Mouse (Mus musculus) hindbrain, embryonic 11.5 days (tissue): Measurements from ENCODE around the gene Tmem107. TPM values are rescaled to one million over a fixed set of nuclear protein-coding genes. Genes with fewer than 3 reads are reported as not detected.

Source experiments
- ATAC-seq: fragments of 200-750 bp; cut with Nextera tagmentation; 2 replicates; pipeline ENCODE4 v1.8.0; 2017; ENCODE audit warnings: mild to moderate bottlenecking, moderate TSS enrichment, moderate library complexity; ENCODE audit not compliant: low FRiP score
- DNase-seq: peaks from one replicate; pipeline ENCODE4 v3.0.0-alpha.2; 2015; ENCODE audit warnings: low spot score
- H3K27ac ChIP-seq: fragments of 300-500 bp; sonication (generic); 2 replicates; pipeline ENCODE4 v1.5.1; 2014; ENCODE audit warnings: mild to moderate bottlenecking, low read depth, low read length
- H3K27me3 ChIP-seq: fragments of 300-500 bp; sonication (generic); 2 replicates; pipeline ENCODE4 v1.6.1; 2014; ENCODE audit warnings: mild to moderate bottlenecking, low read length, moderate library complexity, mixed read lengths; ENCODE audit not compliant: control insufficient read depth, insufficient read depth
- H3K36me3 ChIP-seq: fragments of 300-500 bp; sonication (generic); 2 replicates; pipeline ENCODE4 v1.6.1; 2014; ENCODE audit warnings: mild to moderate bottlenecking, low read length, moderate library complexity, mixed read lengths; ENCODE audit not compliant: control insufficient read depth, insufficient read depth
- H3K4me1 ChIP-seq: fragments of 300-500 bp; sonication (generic); replicated peaks from 2 replicates; pipeline ENCODE4 v1.6.1; 2014; ENCODE audit warnings: low read length, mixed read lengths; ENCODE audit not compliant: control insufficient read depth, insufficient read depth
- H3K4me2 ChIP-seq: fragments of 300-500 bp; sonication (generic); replicated peaks from 2 replicates; pipeline ENCODE4 v1.6.1; 2014; ENCODE audit warnings: mild to moderate bottlenecking, low read depth, low read length
- H3K4me3 ChIP-seq: fragments of 300-500 bp; sonication (generic); 2 replicates; pipeline ENCODE4 v1.5.1; 2014; ENCODE audit warnings: low read depth, low read length
- H3K9ac ChIP-seq: fragments of 300-500 bp; sonication (generic); 2 replicates; pipeline ENCODE4 v1.6.1; 2014; ENCODE audit warnings: low read depth, low read length
- H3K9me3 ChIP-seq: fragments of 300-500 bp; sonication (generic); 2 replicates; pipeline ENCODE4 v1.6.1; 2016; ENCODE audit warnings: low read length; ENCODE audit not compliant: control insufficient read depth
- WGBS: fragments of 180-500 bp; shearing (Covaris S2); extraction: QIAGEN DNeasy Blood & Tissue Kit; methylation state at CpG from one replicate; pipeline ENCODE4 v1.1.7; 2014; 5-methylcytosine and 5-hydroxymethylcytosine counted together
- polyA plus RNA-seq: library from polyadenylated mRNA; unstranded; fragments of >200 nt; fragmentation: Nextera tagmentation; extraction: Ambion mirVana; gene quantifications from 2 replicates; pipeline ENCODE4 v1.2.1, GENCODE M21; 2014

Tmem107 gene
- polyA plus RNA-seq, 1 experiment from 2014 or later = 54.6 TPM

DNA sequence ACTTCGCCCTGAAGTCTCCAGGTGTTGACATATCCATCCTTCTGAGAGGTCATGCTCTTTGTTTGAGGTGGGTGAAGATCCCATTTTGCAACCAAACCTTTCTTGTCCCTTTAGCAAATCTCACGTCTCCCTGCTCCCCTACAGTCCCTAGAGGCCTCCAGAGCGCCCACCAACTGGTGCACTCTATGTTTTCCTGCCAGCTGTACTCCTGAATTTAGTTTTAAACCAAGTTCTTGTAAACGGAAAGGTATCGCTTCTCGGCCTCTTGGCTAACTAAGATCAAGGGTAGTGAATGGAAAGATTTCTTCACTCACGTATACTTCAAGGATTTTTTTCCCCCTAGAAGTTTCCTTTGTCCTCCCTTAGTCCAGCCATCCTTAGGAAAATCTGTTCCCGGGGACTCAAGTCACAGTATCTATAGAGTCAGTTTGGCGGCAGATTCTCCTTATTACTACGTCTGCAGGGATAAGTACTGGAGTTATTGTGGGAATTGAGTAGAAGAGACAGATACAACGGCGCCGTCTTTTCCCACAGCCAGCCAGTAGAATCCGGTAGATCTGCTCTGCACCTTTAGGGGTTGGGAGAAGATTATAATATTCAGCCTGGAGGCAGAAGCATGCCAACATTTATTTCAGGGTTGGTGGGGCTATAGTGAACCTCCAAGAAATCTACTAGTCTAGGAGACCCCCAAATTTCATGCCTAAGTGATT lies 49.0 kb downstream of the Tmem107 start:
- Histone ChIP-seq H3K27ac (no peak overlapping the region), H3K27me3 (peaks cover 23% of the 10 kb centered on the region), H3K4me2 (peak overlapping the region; percentile 97), H3K9ac (no peak overlapping the region), H3K4me3 (peak overlapping the region; percentile 78; the same call in 1 of the 2 replicates), H3K4me1 (peaks cover 21% of the 10 kb centered on the region), H3K9me3 (no peaks in the 10 kb centered on the region), H3K36me3 (no peaks in the 10 kb centered on the region)
- 26% methylated on average over 14 of the region's 14 CpGs for WGBS
- DNase-seq (peak; percentile 20), ATAC-seq (no peak)

GRCm38 (mm10) chr11:69120221-69121000 lies 49.8 kb downstream of the Tmem107 start, which contains the start of gene Hes7:
Gene Hes7, plus strand, starts transcription at chr11:69120404.
- Histone ChIP-seq H3K36me3 (no peaks in the 10 kb centered on the region), H3K27me3 (peaks cover 23% of the 10 kb centered on the region), H3K4me2 (peak within 1 kb of the TSS; percentile 97), H3K4me1 (peaks cover 21% of the 10 kb centered on the region), H3K9me3 (no peaks in the 10 kb centered on the region), H3K4me3 (peak within 1 kb of the TSS; percentile 78), H3K9ac (peak within 1 kb of the TSS; percentile 61), H3K27ac (no peak within 1 kb of the TSS)
- 2% methylated on average over 27 of the region's 27 CpGs for WGBS
- DNase-seq = peak; percentile 64
- ATAC-seq = no peak

GRCm38 (mm10) chr11:69121001-69121740 lies 50.6 kb downstream of the Tmem107 start:
- peak overlapping the region; percentile 78 for H3K4me3 ChIP-seq
- WGBS = 2% methylated on average over 33 of the region's 33 CpGs
- H3K36me3 ChIP-seq = no peaks in the 10 kb centered on the region
- H3K27ac ChIP-seq = no peak overlapping the region
- H3K9me3 ChIP-seq = no peaks in the 10 kb centered on the region
- peak overlapping the region; percentile 61 for H3K9ac ChIP-seq
- DNase-seq = peak; percentile 61
- no peak for ATAC-seq
- H3K27me3 ChIP-seq = peaks cover 23% of the 10 kb centered on the region
- H3K4me1 ChIP-seq = peaks cover 23% of the 10 kb centered on the region
- peak overlapping the region; percentile 97 for H3K4me2 ChIP-seq

DNA sequence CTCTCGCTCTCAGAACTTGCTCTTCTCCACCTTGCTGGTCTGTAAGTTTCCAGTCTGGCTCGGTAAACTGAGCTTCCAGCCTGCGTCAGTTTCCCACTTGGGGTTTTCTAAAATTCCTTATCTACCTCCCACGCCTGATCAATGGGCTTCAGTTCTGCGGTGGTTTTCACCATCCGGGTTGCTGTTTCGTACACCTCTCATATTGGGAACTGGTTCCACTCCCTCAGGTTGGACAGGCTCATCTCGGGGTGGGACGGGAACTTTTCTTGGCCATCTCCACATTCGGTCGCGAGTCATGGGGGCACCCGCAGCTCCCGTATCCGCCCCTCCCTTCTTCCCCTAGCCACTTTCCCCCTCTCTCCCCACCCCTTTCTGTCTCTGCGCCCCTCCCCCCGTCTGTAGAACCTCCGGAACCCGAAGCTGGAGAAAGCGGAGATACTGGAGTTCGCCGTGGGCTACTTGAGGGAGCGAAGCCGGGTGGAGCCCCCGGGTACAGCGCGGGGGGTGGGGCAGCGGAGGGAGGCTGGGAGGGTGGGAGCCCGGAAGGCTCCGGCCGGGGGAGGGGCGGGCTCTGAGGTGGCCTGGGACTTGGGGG lies 51.2 kb downstream of the Tmem107 start:
- peak overlapping the region; percentile 97 for H3K4me2 ChIP-seq
- H3K27ac ChIP-seq = no peak overlapping the region; the same call in 1 of the 2 replicates
- no peaks in the 10 kb centered on the region for H3K9me3 ChIP-seq
- peaks cover 20% of the 10 kb centered on the region for H3K27me3 ChIP-seq
- no peaks in the 10 kb centered on the region for H3K36me3 ChIP-seq
- H3K9ac ChIP-seq = peak overlapping the region; percentile 61
- no peak for ATAC-seq
- H3K4me3 ChIP-seq = peak overlapping the region; percentile 78
- under 1% methylated on average over 27 of the region's 32 CpGs for WGBS
- H3K4me1 ChIP-seq = peaks cover 23% of the 10 kb centered on the region
- DNase-seq = peak; percentile 73

GRCm38 (mm10) chr11:69122336-69122951 lies 51.8 kb downstream of the Tmem107 start, which contains the start of gene 9130213A22Rik:
Gene 9130213A22Rik, minus strand, starts transcription at chr11:69122589.
- H3K36me3 ChIP-seq = no peaks in the 10 kb centered on the region
- 2% methylated on average over 58 of the region's 66 CpGs for WGBS
- H3K9ac ChIP-seq = peak within 1 kb of the TSS; percentile 61
- peak; percentile 64 for ATAC-seq
- H3K27me3 ChIP-seq = peaks cover 20% of the 10 kb centered on the region
- peak within 1 kb of the TSS; percentile 78 for H3K4me3 ChIP-seq
- H3K9me3 ChIP-seq = no peaks in the 10 kb centered on the region
- H3K4me1 ChIP-seq = peaks cover 21% of the 10 kb centered on the region
- DNase-seq = peak; percentile 88
- H3K4me2 ChIP-seq = peak within 1 kb of the TSS; percentile 97
- H3K27ac ChIP-seq = peak within 1 kb of the TSS; percentile 1

Other genes starting within 250 kb of the Tmem107 start
- 53.3 and 55.0 TPM in 2 replicates for gene Ndel1, start 198.9 kb upstream of the Tmem107 start, polyA plus RNA-seq
- gene Rnf222, start 182.3 kb upstream of the Tmem107 start, polyA plus RNA-seq = not detected in 2 replicates
- gene Rpl26, start 169.2 kb upstream of the Tmem107 start, polyA plus RNA-seq = 839 and 854 TPM in 2 replicates
- 0.15 and 0.18 TPM in 2 replicates for gene Odf4, start 143.7 kb upstream of the Tmem107 start, polyA plus RNA-seq
- 4.9 and 5.5 TPM in 2 replicates for gene Arhgef15, start 113.3 kb upstream of the Tmem107 start, polyA plus RNA-seq
- 1.6 and 1.8 TPM in 2 replicates for gene Slc25a35, start 102.7 kb upstream of the Tmem107 start, polyA plus RNA-seq
- 56.0 and 59.3 TPM in 2 replicates for gene Rangrf, start 95.6 kb upstream of the Tmem107 start, polyA plus RNA-seq
- 31.5 and 31.8 TPM in 2 replicates for gene Pfas, start 62.3 kb upstream of the Tmem107 start, polyA plus RNA-seq
- gene Ctc1, start 54.9 kb upstream of the Tmem107 start, polyA plus RNA-seq = 48.7 and 59.5 TPM in 2 replicates
- gene Aurkb, start 25.2 kb upstream of the Tmem107 start, polyA plus RNA-seq = 131 and 141 TPM in 2 replicates
- 9.8 and 11.6 TPM in 2 replicates for gene Borcs6, start 11.1 kb upstream of the Tmem107 start, polyA plus RNA-seq
- 85.1 and 98.1 TPM in 2 replicates for gene Vamp2, start 17.7 kb downstream of the Tmem107 start, polyA plus RNA-seq
- 5.6 and 7.4 TPM in 2 replicates for gene Per1, start 24.4 kb downstream of the Tmem107 start, polyA plus RNA-seq
- 0.19 and 0.29 TPM in 2 replicates for gene Hes7, start 49.6 kb downstream of the Tmem107 start, polyA plus RNA-seq
- gene 9130213A22Rik, start 51.8 kb downstream of the Tmem107 start, polyA plus RNA-seq = 0.21 TPM in 1 of 2 replicates, not detected in the other
- gene Aloxe3, start 55.1 kb downstream of the Tmem107 start, polyA plus RNA-seq = 0.06 and 0.40 TPM in 2 replicates
- gene Alox12b, start 86.2 kb downstream of the Tmem107 start, polyA plus RNA-seq = 0.06 and 0.20 TPM in 2 replicates
- 0.04 TPM in 1 of 2 replicates, not detected in the other for gene Alox8, start 127.0 kb downstream of the Tmem107 start, polyA plus RNA-seq
- 0.07 TPM in 1 of 2 replicates, not detected in the other for gene Gucy2e, start 166.2 kb downstream of the Tmem107 start, polyA plus RNA-seq